Mouse (Mus musculus) liver, embryonic 14.5 days (tissue): ENCODE measurements at regions not wholly inside any gene's neighbourhood (a gene's known extent, or its start where the extent isn't known, plus 50 kb on each side); places are given as distances from the start of the nearest gene placed in this dataset.

ENCODE experiments used
- ATAC-seq: fragments of 200-750 bp; cut with Nextera tagmentation; 2 replicates; pipeline ENCODE4 v1.8.0; 2017; ENCODE audit warnings: moderate number of reproducible peaks, mild to moderate bottlenecking, moderate library complexity; ENCODE audit not compliant: insufficient read depth
- DNase-seq, 3 experiments: peaks; one replicate each; pipeline ENCODE4 v3.0.0-alpha.2; 2012 to 2013; ENCODE audit warnings: low read depth in 3 of 3, low spot score in 3 of 3
- H3K27ac ChIP-seq: fragments of 300-500 bp; sonication (generic); 2 replicates; pipeline ENCODE4 v1.5.1; 2014; ENCODE audit warnings: moderate library complexity, mild to moderate bottlenecking, control low read depth, inconsistent platforms
- H3K27me3 ChIP-seq: fragments of 300-500 bp; sonication (generic); 2 replicates; pipeline ENCODE4 v1.6.1; 2014; ENCODE audit warnings: mild to moderate bottlenecking, low read length, moderate library complexity; ENCODE audit not compliant: control insufficient read depth, insufficient read depth
- H3K36me3 ChIP-seq: fragments of 300-500 bp; sonication (generic); replicated peaks from 2 replicates; pipeline ENCODE4 v1.6.1; 2014; ENCODE audit warnings: low read depth; ENCODE audit not compliant: control insufficient read depth, insufficient read depth
- H3K4me1 ChIP-seq, 2 experiments: fragments of 200-500 bp in 1 of 2; fragments of 300-500 bp in 1 of 2; sonication (generic) in 1 of 2; replicated peaks; 2 replicates each; pipeline ENCODE4 v1.6.1; 2012 to 2014; ENCODE audit warnings: antibody characterized with exemption in 1 of 2, inconsistent platforms in 1 of 2, low read length in 1 of 2; ENCODE audit not compliant: control insufficient read depth in 2 of 2, insufficient read depth in 2 of 2
- H3K4me2 ChIP-seq: fragments of 300-500 bp; sonication (generic); 2 replicates; pipeline ENCODE4 v1.6.1; 2014; ENCODE audit warnings: low read depth, mild to moderate bottlenecking, control low read depth, moderate library complexity
- H3K4me3 ChIP-seq, 2 experiments: fragments of 200-500 bp in 1 of 2; fragments of 300-500 bp in 1 of 2; sonication (generic) in 1 of 2; 2 replicates each; pipeline ENCODE4 v1.5.1; 2012 to 2014; ENCODE audit warnings: low read depth in 2 of 2, low read length in 2 of 2, mild to moderate bottlenecking in 2 of 2, control low read depth in 1 of 2, inconsistent platforms in 1 of 2, moderate library complexity in 1 of 2; ENCODE audit not compliant: insufficient read depth in 1 of 2
- H3K9ac ChIP-seq: fragments of 300-500 bp; sonication (generic); replicated peaks from 2 replicates; pipeline ENCODE4 v1.6.1; 2014; ENCODE audit warnings: mild to moderate bottlenecking, control low read depth, moderate library complexity
- H3K9me3 ChIP-seq: fragments of 300-500 bp; sonication (generic); 2 replicates; pipeline ENCODE4 v1.6.1; 2016; ENCODE audit warnings: low read length, mixed read lengths; ENCODE audit not compliant: control insufficient read depth
- CTCF ChIP-seq: IDR thresholded peaks from 2 replicates; pipeline ENCODE4 v1.5.1; 2016; ENCODE audit warnings: antibody characterized with exemption, low read depth, control low read depth
- EP300 ChIP-seq: IDR thresholded peaks from 2 replicates; pipeline ENCODE4 v1.6.1; 2016; ENCODE audit warnings: antibody characterized with exemption, low read depth
- WGBS: fragments of 180-500 bp; shearing (Covaris S2); extraction: QIAGEN DNeasy Blood & Tissue Kit; methylation state at CpG from one replicate; pipeline ENCODE4 v1.1.7; 2014; ENCODE audit not compliant: insufficient replicate concordance; 5-methylcytosine and 5-hydroxymethylcytosine counted together

DNA sequence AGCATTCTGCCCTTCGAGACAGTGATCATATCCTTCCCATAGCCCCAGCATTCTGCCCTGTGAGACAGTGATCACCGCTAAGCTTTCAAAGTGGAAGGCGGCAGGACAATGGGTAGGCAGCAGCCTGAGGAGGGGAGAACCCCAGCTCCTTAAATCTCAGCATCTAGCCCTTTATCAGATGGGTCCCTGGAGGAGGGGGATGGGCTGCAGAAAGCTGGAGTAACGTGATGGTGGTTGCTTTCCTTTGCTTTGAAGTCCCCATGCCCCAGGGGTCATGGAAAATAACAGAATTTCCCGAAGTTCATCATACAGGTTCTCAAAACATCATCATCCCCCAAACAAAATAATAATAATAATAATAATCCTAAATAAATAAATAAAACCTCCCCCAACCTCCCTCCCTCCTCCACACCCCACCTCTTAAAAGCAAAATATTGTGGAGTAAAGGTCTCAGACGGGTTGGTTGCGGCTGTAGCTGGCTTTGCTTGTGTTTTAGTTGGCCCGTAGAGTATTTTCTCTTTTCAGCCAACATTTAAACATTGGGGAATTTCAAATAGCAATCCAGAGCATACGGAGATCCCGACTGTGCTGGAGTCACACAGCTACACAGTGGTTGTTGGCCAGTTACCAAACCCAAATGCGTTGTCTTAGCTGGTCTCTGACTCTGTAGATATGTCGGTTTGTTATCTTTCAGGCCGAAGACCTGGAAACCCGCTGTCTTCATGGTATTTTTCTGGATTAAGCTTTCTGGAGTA, 73.0 kb upstream of the Fam174b start:
- H3K4me2 ChIP-seq = no peak overlapping the region
- H3K4me3 ChIP-seq = no peak overlapping the region
- no peak for ATAC-seq
- H3K27ac ChIP-seq = no peak overlapping the region
- no peaks in the 10 kb centered on the region for H3K36me3 ChIP-seq
- no peaks in the 10 kb centered on the region for H3K4me1 ChIP-seq
- H3K27me3 ChIP-seq = no peaks in the 10 kb centered on the region
- no peak overlapping the region for H3K9ac ChIP-seq
- no peaks in the 10 kb centered on the region for H3K9me3 ChIP-seq
- no peak for DNase-seq
- TF ChIP-seq CTCF (no peak), EP300 (no peak)
- WGBS = 62% methylated on average over 14 of the region's 14 CpGs

DNA sequence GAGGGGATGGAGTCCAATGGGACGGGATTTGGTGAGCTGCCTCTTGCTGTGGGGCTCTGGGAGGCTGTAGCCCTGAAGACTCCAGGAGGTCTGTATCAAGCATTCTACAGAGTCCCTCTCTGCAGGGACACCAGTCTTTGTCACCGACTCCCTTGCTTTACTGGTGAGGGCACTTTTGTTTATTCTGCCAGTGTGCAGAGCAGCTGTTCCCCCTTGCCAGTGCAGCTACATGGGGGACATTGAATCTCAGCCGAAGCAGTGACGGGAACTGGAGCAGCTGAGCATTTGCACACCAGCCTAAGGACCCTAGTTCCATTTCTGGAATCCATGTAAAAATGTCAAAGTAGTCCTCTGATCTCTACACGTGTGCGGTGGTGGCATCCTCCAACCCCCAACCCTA, 75.1 kb upstream of the Fam174b start:
- Histone ChIP-seq H3K4me3 (no peak overlapping the region), H3K36me3 (no peaks in the 10 kb centered on the region), H3K27me3 (no peaks in the 10 kb centered on the region), H3K4me2 (no peak overlapping the region), H3K4me1 (no peaks in the 10 kb centered on the region), H3K9me3 (no peaks in the 10 kb centered on the region), H3K9ac (no peak overlapping the region), H3K27ac (no peak overlapping the region)
- ATAC-seq (no peak), DNase-seq (no peak)
- TF ChIP-seq CTCF (no peak), EP300 (no peak)
- WGBS = 62% methylated on average over 6 of the region's 6 CpGs

DNA sequence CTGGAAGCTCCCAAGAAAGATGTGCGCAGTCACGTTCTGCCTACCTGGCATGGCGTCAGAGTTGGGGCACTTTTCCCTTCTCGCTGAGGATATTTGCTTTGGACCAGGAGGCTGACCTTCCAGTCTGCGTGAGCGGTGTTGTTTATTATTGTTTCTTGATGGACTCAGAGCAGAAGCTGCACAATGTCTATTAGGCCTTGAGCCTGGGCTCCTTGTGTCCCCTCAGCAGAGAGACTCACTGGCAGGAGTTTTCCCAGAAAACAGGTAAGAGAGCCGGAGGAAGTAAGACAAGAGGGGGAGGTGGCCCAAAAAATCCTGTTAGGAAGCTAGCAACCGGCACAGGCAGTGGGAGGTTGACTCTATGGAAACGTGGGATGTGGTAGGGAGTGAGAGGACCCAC, 77.6 kb upstream of the Fam174b start:
- WGBS = 65% methylated on average over 9 of the region's 9 CpGs

DNA sequence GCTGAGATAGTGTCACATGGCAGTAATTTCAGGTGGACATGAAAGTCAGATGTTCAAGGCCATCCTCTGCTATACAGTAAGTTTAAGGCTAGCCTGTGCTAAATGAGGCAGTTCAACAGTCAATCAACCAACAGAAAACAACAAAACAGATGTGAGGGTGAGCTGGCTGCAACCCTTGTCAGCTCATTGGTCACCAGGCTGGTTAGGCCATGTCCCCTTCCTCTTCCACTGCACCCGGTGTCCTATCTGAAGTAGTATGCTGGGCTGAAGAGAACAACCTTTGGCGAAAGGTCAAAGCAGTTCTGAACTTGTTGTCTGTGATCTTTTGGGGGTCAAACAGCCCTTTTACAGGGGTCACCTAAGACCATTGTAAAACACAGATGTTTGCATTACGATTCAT, 78.2 kb upstream of the Fam174b start:
- no peak for ATAC-seq
- H3K36me3 ChIP-seq = no peaks in the 10 kb centered on the region
- H3K9me3 ChIP-seq = no peaks in the 10 kb centered on the region
- H3K27ac ChIP-seq = no peak overlapping the region
- no peak overlapping the region for H3K9ac ChIP-seq
- no peak overlapping the region for H3K4me3 ChIP-seq
- DNase-seq = no peak
- H3K4me2 ChIP-seq = no peak overlapping the region
- no peaks in the 10 kb centered on the region for H3K4me1 ChIP-seq
- H3K27me3 ChIP-seq = no peaks in the 10 kb centered on the region
- 68% methylated on average over 3 of the region's 3 CpGs for WGBS
- TF ChIP-seq CTCF = no peak
- TF ChIP-seq EP300 = no peak

More for the DNA sequence above, 77.6 kb upstream of the Fam174b start:
- Histone ChIP-seq H3K9ac (no peak overlapping the region), H3K9me3 (no peaks in the 10 kb centered on the region), H3K27ac (no peak overlapping the region), H3K4me1 (no peaks in the 10 kb centered on the region), H3K27me3 (no peaks in the 10 kb centered on the region), H3K4me3 (no peak overlapping the region), H3K4me2 (no peak overlapping the region), H3K36me3 (no peaks in the 10 kb centered on the region)
- no peak for TF ChIP-seq CTCF
- no peak for TF ChIP-seq EP300
- ATAC-seq (no peak), DNase-seq (no peak)

DNA sequence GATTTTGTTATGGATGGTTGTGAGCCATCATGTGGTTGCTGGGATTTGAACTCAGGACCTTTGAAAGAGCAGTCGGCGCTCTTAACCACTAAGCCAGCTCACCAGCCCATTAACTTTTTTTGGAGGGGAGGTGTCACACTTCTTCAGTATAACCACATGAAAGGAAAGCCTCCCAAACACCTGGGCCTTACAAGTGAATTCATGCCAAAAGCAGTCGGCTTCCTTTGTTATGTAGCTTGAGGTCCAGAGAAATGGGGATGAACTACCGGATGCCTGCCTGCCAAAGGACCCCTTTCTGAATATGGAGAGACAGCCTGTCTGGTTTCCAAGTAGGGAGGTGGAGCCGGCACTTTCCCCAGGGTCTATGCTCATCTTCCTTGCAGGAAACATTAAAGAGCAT, 80.6 kb upstream of the Fam174b start:
- Histone ChIP-seq H3K4me2 (no peak overlapping the region), H3K4me3 (no peak overlapping the region), H3K4me1 (no peaks in the 10 kb centered on the region), H3K9me3 (no peaks in the 10 kb centered on the region), H3K27me3 (no peaks in the 10 kb centered on the region), H3K9ac (no peak overlapping the region), H3K27ac (no peak overlapping the region), H3K36me3 (no peaks in the 10 kb centered on the region)
- 70% methylated on average over 5 of the region's 5 CpGs for WGBS
- TF ChIP-seq EP300 (no peak), CTCF (no peak)
- ATAC-seq (no peak), DNase-seq (no peak)
